Mouse (Mus musculus): ENCODE data around the gene Ptprt.

GRCm38 (mm10) chr2:162212397-162212796 lies 448.6 kb downstream of the Ptprt start:
- no peak for TF ChIP-seq CTCF (IDR thresholded peaks at IDR 0.05; ENCODE audit: borderline replicate concordance, control insufficient read depth, extremely low read depth, insufficient read depth, low read length, poor library complexity)
- no peak for TF ChIP-seq POLR2A (IDR thresholded peaks at IDR 0.05; ENCODE audit: control insufficient read depth, extremely low read depth, insufficient read depth, low read length, poor library complexity)
